Mouse (Mus musculus): ENCODE results near the gene Nudcd3. TPM values are rescaled to one million over a fixed set of nuclear protein-coding genes. Genes with fewer than 3 reads are reported as not detected.

Nudcd3 gene
- polyA plus RNA-seq, 1 experiment from 2014 or later = 38.6 TPM

- H3K27ac ChIP-seq (ENCODE audit: low read depth) = no peak overlapping the region
- no peak for TF ChIP-seq CTCF (IDR thresholded peaks at IDR 0.05; ENCODE audit: low read depth)
- 37% methylated on average over 17 of the region's 17 CpGs for WGBS
Observed at GRCm38 (mm10) chr11:6063501-6064214, 136.6 kb downstream of the Nudcd3 start.

DNA sequence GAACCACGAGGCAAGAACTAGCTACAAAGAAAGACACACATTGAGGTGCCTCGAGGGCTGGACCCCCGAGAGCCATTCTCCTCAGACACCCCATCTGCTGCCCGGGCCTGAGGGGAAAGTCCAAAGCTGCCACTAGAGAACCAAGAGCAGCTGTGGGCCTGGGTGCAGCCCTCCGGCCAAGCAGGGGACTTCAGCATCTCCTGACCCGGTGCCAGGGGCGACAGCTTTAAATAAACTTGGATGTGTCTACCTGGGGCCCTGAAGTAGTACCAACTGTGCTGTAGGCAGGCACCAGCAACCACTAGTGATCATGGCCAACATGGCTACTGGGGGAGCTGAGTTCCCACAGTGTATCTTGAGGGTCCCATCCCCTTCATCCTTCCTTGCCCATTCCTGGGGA is 137.2 kb downstream of the Nudcd3 start:
- Histone ChIP-seq H3K27ac (ENCODE audit: low read depth) (no peak overlapping the region), H3K4me1 (ENCODE audit: insufficient read depth) (no peaks in the 10 kb centered on the region), H3K9me3 (ENCODE audit: low read depth, low read length) (no peaks in the 10 kb centered on the region), H3K4me2 (no peak overlapping the region), H3K27me3 (ENCODE audit: insufficient read depth, low read length) (peaks cover 59% of the 10 kb centered on the region), H3K36me3 (ENCODE audit: insufficient read depth) (no peaks in the 10 kb centered on the region), H3K4me3 (ENCODE audit: low read depth, low read length) (no peak overlapping the region), H3K9ac (no peak overlapping the region)
- 83% methylated on average over 7 of the region's 7 CpGs for WGBS
- DNase-seq (no peak), ATAC-seq (ENCODE audit: insufficient read depth) (no peak)
- TF ChIP-seq CTCF (IDR thresholded peaks at IDR 0.05; ENCODE audit: low read depth) = no peak

More at GRCm38 (mm10) chr11:6063501-6064214, 136.6 kb downstream of the Nudcd3 start:
- ATAC-seq (ENCODE audit: insufficient read depth) (no peak), DNase-seq (no peak)
- Histone ChIP-seq H3K4me2 (no peak overlapping the region), H3K27me3 (ENCODE audit: insufficient read depth, low read length) (peaks cover 65% of the 10 kb centered on the region), H3K9ac (no peak overlapping the region), H3K4me3 (ENCODE audit: low read depth, low read length) (no peak overlapping the region), H3K9me3 (ENCODE audit: low read depth, low read length) (no peaks in the 10 kb centered on the region), H3K4me1 (ENCODE audit: insufficient read depth) (no peaks in the 10 kb centered on the region), H3K36me3 (ENCODE audit: insufficient read depth) (no peaks in the 10 kb centered on the region)

- no peaks in the 10 kb centered on the region for H3K36me3 ChIP-seq (ENCODE audit: insufficient read depth)
- 81% methylated on average over 11 of the region's 11 CpGs for WGBS
- H3K4me3 ChIP-seq (ENCODE audit: low read depth, low read length) = no peak overlapping the region
- DNase-seq (no peak), ATAC-seq (ENCODE audit: insufficient read depth) (no peak)
- H3K4me2 ChIP-seq = no peak overlapping the region
- peaks cover 51% of the 10 kb centered on the region for H3K27me3 ChIP-seq (ENCODE audit: insufficient read depth, low read length)
- no peaks in the 10 kb centered on the region for H3K4me1 ChIP-seq (ENCODE audit: insufficient read depth)
- no peaks in the 10 kb centered on the region for H3K9me3 ChIP-seq (ENCODE audit: low read depth, low read length)
- no peak overlapping the region for H3K9ac ChIP-seq
- no peak for TF ChIP-seq CTCF (IDR thresholded peaks at IDR 0.05; ENCODE audit: low read depth)
- H3K27ac ChIP-seq (ENCODE audit: low read depth) = no peak overlapping the region
Observed at GRCm38 (mm10) chr11:6062329-6062728, 137.9 kb downstream of the Nudcd3 start.

GRCm38 (mm10) chr11:6061891-6062290 is 138.3 kb downstream of the Nudcd3 start:
- H3K4me3 ChIP-seq (ENCODE audit: low read depth, low read length) = no peak overlapping the region
- no peaks in the 10 kb centered on the region for H3K4me1 ChIP-seq (ENCODE audit: insufficient read depth)
- no peak overlapping the region for H3K4me2 ChIP-seq
- no peak for DNase-seq
- no peak for ATAC-seq (ENCODE audit: insufficient read depth)
- no peak for TF ChIP-seq CTCF (IDR thresholded peaks at IDR 0.05; ENCODE audit: low read depth)
- H3K9me3 ChIP-seq (ENCODE audit: low read depth, low read length) = no peaks in the 10 kb centered on the region
- peaks cover 47% of the 10 kb centered on the region for H3K27me3 ChIP-seq (ENCODE audit: insufficient read depth, low read length)
- no peaks in the 10 kb centered on the region for H3K36me3 ChIP-seq (ENCODE audit: insufficient read depth)
- WGBS = 72% methylated on average over 5 of the region's 5 CpGs
- H3K9ac ChIP-seq = no peak overlapping the region
- no peak overlapping the region for H3K27ac ChIP-seq (ENCODE audit: low read depth)

DNA sequence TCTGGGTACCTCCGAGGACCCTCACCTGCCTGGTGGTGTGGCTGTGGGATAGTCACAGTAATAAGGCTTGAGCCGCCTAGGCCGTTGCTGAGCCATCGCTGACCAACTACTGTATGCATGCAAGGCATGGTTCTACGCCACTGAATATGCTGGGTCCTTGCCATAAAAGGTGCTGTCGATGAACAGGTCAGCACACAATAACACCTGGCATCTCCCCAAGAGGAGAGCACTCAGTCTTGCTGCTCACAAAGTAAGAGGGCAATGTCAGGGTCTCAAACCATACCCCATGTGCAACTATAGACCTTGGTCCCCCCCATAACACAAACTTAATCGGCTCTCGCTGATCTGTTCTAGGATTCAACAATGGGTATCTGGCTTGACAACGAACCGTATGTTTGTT is 141.1 kb downstream of the Nudcd3 start:
- Histone ChIP-seq H3K4me2 (no peak overlapping the region), H3K4me3 (ENCODE audit: low read depth, low read length) (no peak overlapping the region), H3K9ac (no peak overlapping the region), H3K4me1 (ENCODE audit: insufficient read depth) (no peaks in the 10 kb centered on the region), H3K36me3 (ENCODE audit: insufficient read depth) (no peaks in the 10 kb centered on the region), H3K9me3 (ENCODE audit: low read depth, low read length) (no peaks in the 10 kb centered on the region), H3K27me3 (ENCODE audit: insufficient read depth, low read length) (peaks cover 20% of the 10 kb centered on the region), H3K27ac (ENCODE audit: low read depth) (no peak overlapping the region)
- TF ChIP-seq CTCF (IDR thresholded peaks at IDR 0.05; ENCODE audit: low read depth) = no peak
- ATAC-seq (ENCODE audit: insufficient read depth) (no peak), DNase-seq (no peak)
- 93% methylated on average over 10 of the region's 10 CpGs for WGBS

Other genes with a start within 250 kb of the Nudcd3 start
- 25.0 and 26.1 TPM in 2 replicates for gene Ykt6, start 244.7 kb downstream of the Nudcd3 start, polyA plus RNA-seq (2014; fragmentation: Nextera tagmentation; extraction: Ambion mirVana)
- gene Camk2b, start 134.1 kb downstream of the Nudcd3 start, polyA plus RNA-seq (2014; fragmentation: Nextera tagmentation; extraction: Ambion mirVana) = 0.41 and 0.59 TPM in 2 replicates
- gene A730071L15Rik, start 386 bp downstream of the Nudcd3 start, polyA plus RNA-seq (2014; fragmentation: Nextera tagmentation; extraction: Ambion mirVana) = 0.63 and 0.73 TPM in 2 replicates
- gene Npc1l1, start 29.7 kb upstream of the Nudcd3 start, polyA plus RNA-seq (2014; fragmentation: Nextera tagmentation; extraction: Ambion mirVana) = 0.04 TPM in 1 of 2 replicates, not detected in the other
- 102 and 106 TPM in 2 replicates for gene Ddx56, start 67.4 kb upstream of the Nudcd3 start, polyA plus RNA-seq (2014; fragmentation: Nextera tagmentation; extraction: Ambion mirVana)
- 79.2 and 91.0 TPM in 2 replicates for gene Tmed4, start 74.5 kb upstream of the Nudcd3 start, polyA plus RNA-seq (2014; fragmentation: Nextera tagmentation; extraction: Ambion mirVana)
- 105 TPM in 2 replicates for gene Ogdh, start 91.2 kb upstream of the Nudcd3 start, polyA plus RNA-seq (2014; fragmentation: Nextera tagmentation; extraction: Ambion mirVana)
- 11.8 and 12.9 TPM in 2 replicates for gene Zmiz2, start 188.7 kb upstream of the Nudcd3 start, polyA plus RNA-seq (2014; fragmentation: Nextera tagmentation; extraction: Ambion mirVana)
- gene Ppia, start 215.0 kb upstream of the Nudcd3 start, polyA plus RNA-seq (2014; fragmentation: Nextera tagmentation; extraction: Ambion mirVana) = 6,177 and 6,257 TPM in 2 replicates
- gene H2afv, start 244.0 kb upstream of the Nudcd3 start, polyA plus RNA-seq (2014; fragmentation: Nextera tagmentation; extraction: Ambion mirVana) = 562 and 581 TPM in 2 replicates

Data from lung, embryonic 14.5 days (tissue).